Mouse (Mus musculus): Measurements from ENCODE around the gene Defb30. TPM values are rescaled to one million over a fixed set of nuclear protein-coding genes. Genes with fewer than 3 reads are reported as not detected.

Gene Defb30
- polyA plus RNA-seq (2011; ENCODE audit: insufficient read length, low read depth, missing spikeins) = not detected in 2 replicates

GRCm38 (mm10) chr14:63049910-63050370, at the start of gene Defb30:
Gene Defb30 (minus strand): TSS chr14:63049960.
- Histone ChIP-seq H3K27ac (ENCODE audit: insufficient read depth, low read length) (no peak within 1 kb of the TSS), H3K4me1 (ENCODE audit: control insufficient read depth, insufficient read depth, low read length) (no peaks in the 10 kb centered on the region), H3K4me3 (ENCODE audit: insufficient read depth, low read length) (no peak within 1 kb of the TSS)
- TF ChIP-seq CTCF (IDR thresholded peaks at IDR 0.05; ENCODE audit: borderline replicate concordance, insufficient read depth, low read length) (no peak), POLR2A (IDR thresholded peaks at IDR 0.05; ENCODE audit: low read depth, low read length) (no peak)

- H3K27ac ChIP-seq (ENCODE audit: insufficient read depth, low read length) = no peak overlapping the region
- TF ChIP-seq CTCF (IDR thresholded peaks at IDR 0.05; ENCODE audit: borderline replicate concordance, insufficient read depth, low read length) = no peak
- TF ChIP-seq POLR2A (IDR thresholded peaks at IDR 0.05; ENCODE audit: low read depth, low read length) = no peak
- H3K4me3 ChIP-seq (ENCODE audit: insufficient read depth, low read length) = no peak overlapping the region
- no peaks in the 10 kb centered on the region for H3K4me1 ChIP-seq (ENCODE audit: control insufficient read depth, insufficient read depth, low read length)
These were observed 17.9 kb upstream of the Defb30 start for GRCm38 (mm10) chr14:63067708-63068107.

GRCm38 (mm10) chr14:63066630-63067310, 17.0 kb upstream of the Defb30 start:
- no peak for TF ChIP-seq POLR2A (IDR thresholded peaks at IDR 0.05; ENCODE audit: low read depth, low read length)
- peak; percentile 41; the same call in 1 of the 2 replicates for TF ChIP-seq CTCF (IDR thresholded peaks at IDR 0.05; ENCODE audit: borderline replicate concordance, insufficient read depth, low read length)
- Histone ChIP-seq H3K4me1 (ENCODE audit: control insufficient read depth, insufficient read depth, low read length) (no peaks in the 10 kb centered on the region), H3K27ac (ENCODE audit: insufficient read depth, low read length) (no peak overlapping the region), H3K4me3 (ENCODE audit: insufficient read depth, low read length) (no peak overlapping the region)

GRCm38 (mm10) chr14:63065391-63065790, 15.6 kb upstream of the Defb30 start:
- Histone ChIP-seq H3K4me1 (ENCODE audit: control insufficient read depth, insufficient read depth, low read length) (no peaks in the 10 kb centered on the region), H3K27ac (ENCODE audit: insufficient read depth, low read length) (no peak overlapping the region)

GRCm38 (mm10) chr14:63062184-63062583, 12.4 kb upstream of the Defb30 start:
- TF ChIP-seq CTCF (IDR thresholded peaks at IDR 0.05; ENCODE audit: borderline replicate concordance, insufficient read depth, low read length) (no peak), POLR2A (IDR thresholded peaks at IDR 0.05; ENCODE audit: low read depth, low read length) (no peak)
- no peaks in the 10 kb centered on the region for H3K4me1 ChIP-seq (ENCODE audit: control insufficient read depth, insufficient read depth, low read length)
- H3K27ac ChIP-seq (ENCODE audit: insufficient read depth, low read length) = no peak overlapping the region
- H3K4me3 ChIP-seq (ENCODE audit: insufficient read depth, low read length) = no peak overlapping the region

More at GRCm38 (mm10) chr14:63065391-63065790, 15.6 kb upstream of the Defb30 start:
- no peak overlapping the region for H3K4me3 ChIP-seq (ENCODE audit: insufficient read depth, low read length)
- TF ChIP-seq CTCF (IDR thresholded peaks at IDR 0.05; ENCODE audit: borderline replicate concordance, insufficient read depth, low read length) (no peak), POLR2A (IDR thresholded peaks at IDR 0.05; ENCODE audit: low read depth, low read length) (no peak)

- H3K4me3 ChIP-seq (ENCODE audit: insufficient read depth, low read length) = no peak overlapping the region
- TF ChIP-seq POLR2A (IDR thresholded peaks at IDR 0.05; ENCODE audit: low read depth, low read length) = no peak
- TF ChIP-seq CTCF (IDR thresholded peaks at IDR 0.05; ENCODE audit: borderline replicate concordance, insufficient read depth, low read length) = no peak
- no peak overlapping the region for H3K27ac ChIP-seq (ENCODE audit: insufficient read depth, low read length)
- no peaks in the 10 kb centered on the region for H3K4me1 ChIP-seq (ENCODE audit: control insufficient read depth, insufficient read depth, low read length)
These were observed 10.6 kb upstream of the Defb30 start for GRCm38 (mm10) chr14:63060361-63060760.

- Histone ChIP-seq H3K4me3 (ENCODE audit: insufficient read depth, low read length) (no peak overlapping the region), H3K4me1 (ENCODE audit: control insufficient read depth, insufficient read depth, low read length) (no peaks in the 10 kb centered on the region), H3K27ac (ENCODE audit: insufficient read depth, low read length) (no peak overlapping the region)
- TF ChIP-seq CTCF (IDR thresholded peaks at IDR 0.05; ENCODE audit: borderline replicate concordance, insufficient read depth, low read length) = 0 out of 2 replicates have a peak, but pooled peaks have one; percentile 5
- TF ChIP-seq POLR2A (IDR thresholded peaks at IDR 0.05; ENCODE audit: low read depth, low read length) = no peak
These were observed 5.0 kb upstream of the Defb30 start for GRCm38 (mm10) chr14:63054729-63055128.

- Histone ChIP-seq H3K27ac (ENCODE audit: insufficient read depth, low read length) (no peak overlapping the region), H3K4me3 (ENCODE audit: insufficient read depth, low read length) (no peak overlapping the region), H3K4me1 (ENCODE audit: control insufficient read depth, insufficient read depth, low read length) (no peaks in the 10 kb centered on the region)
- TF ChIP-seq CTCF (IDR thresholded peaks at IDR 0.05; ENCODE audit: borderline replicate concordance, insufficient read depth, low read length) = peak; percentile 29; the same call in 1 of the 2 replicates
- TF ChIP-seq POLR2A (IDR thresholded peaks at IDR 0.05; ENCODE audit: low read depth, low read length) = no peak
These were observed 1.0 kb upstream of the Defb30 start for GRCm38 (mm10) chr14:63050769-63051168.

- H3K27ac ChIP-seq (ENCODE audit: insufficient read depth, low read length) = no peak within 1 kb of the TSS
- no peak for TF ChIP-seq CTCF (IDR thresholded peaks at IDR 0.05; ENCODE audit: borderline replicate concordance, insufficient read depth, low read length)
- no peak for TF ChIP-seq POLR2A (IDR thresholded peaks at IDR 0.05; ENCODE audit: low read depth, low read length)
- H3K4me3 ChIP-seq (ENCODE audit: insufficient read depth, low read length) = no peak within 1 kb of the TSS
These were observed 3.1 kb downstream of the Defb30 start, which contains the start of gene Defb42 for GRCm38 (mm10) chr14:63046691-63047090. Gene Defb42 (plus strand): TSS chr14:63046991.

GRCm38 (mm10) chr14:63020524-63021156, 29.1 kb downstream of the Defb30 start:
- H3K4me1 ChIP-seq (ENCODE audit: control insufficient read depth, insufficient read depth, low read length) = peaks cover 9% of the 10 kb centered on the region; the same call in 1 of the 2 replicates
- H3K27ac ChIP-seq (ENCODE audit: insufficient read depth, low read length) = peak overlapping the region; percentile 88
- no peak overlapping the region for H3K4me3 ChIP-seq (ENCODE audit: insufficient read depth, low read length)
- TF ChIP-seq CTCF (IDR thresholded peaks at IDR 0.05; ENCODE audit: borderline replicate concordance, insufficient read depth, low read length) = no peak
- TF ChIP-seq POLR2A (IDR thresholded peaks at IDR 0.05; ENCODE audit: low read depth, low read length) = no peak

More at GRCm38 (mm10) chr14:63046691-63047090, 3.1 kb downstream of the Defb30 start, which contains the start of gene Defb42:
- no peaks in the 10 kb centered on the region for H3K4me1 ChIP-seq (ENCODE audit: control insufficient read depth, insufficient read depth, low read length)
